Mouse (Mus musculus): ENCODE results near the gene Gm9732. TPM values are rescaled to one million over a fixed set of nuclear protein-coding genes. Genes with fewer than 3 reads are reported as not detected.
"Not testable (repeated sequence)": the region's sequence is repeated elsewhere in the genome, so short reads cannot be mapped to it uniquely, and the experiment has no call there.

Gene Gm9732
- under 1 TPM in 1 of 2 experiments, not detected in 1; 0.50 TPM for polyA plus RNA-seq (2017; shearing (Covaris generic))

DNA sequence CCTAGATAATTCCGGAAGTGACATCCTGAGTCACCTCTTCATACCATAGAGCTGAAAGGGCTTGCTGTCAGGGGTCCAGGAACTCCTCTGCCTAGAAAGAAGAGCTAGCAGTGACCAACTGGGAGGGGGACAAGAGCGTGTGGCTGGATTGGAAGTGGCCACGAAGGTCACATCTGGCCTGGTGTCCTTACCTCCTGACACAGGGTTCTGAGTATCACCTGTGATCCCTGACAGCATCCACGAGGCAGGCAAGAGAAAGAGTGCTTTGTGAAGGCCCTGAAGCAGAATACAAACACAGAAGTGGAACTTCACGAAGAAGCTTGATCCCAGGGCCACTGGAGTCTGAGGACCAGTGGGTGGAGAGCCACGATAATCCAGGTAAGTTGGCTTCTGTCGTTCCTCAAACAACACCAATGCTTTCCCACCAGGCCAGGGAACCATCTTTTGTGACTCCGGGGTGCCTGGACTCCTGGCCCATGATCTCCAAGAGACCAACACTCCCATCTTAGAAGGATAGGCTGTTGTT lies at the start of gene Gm9732:
Gene Gm9732, plus strand, starts transcription at position 51 of the 526 bp plus-strand sequence.
- not testable (repeated sequence) for ATAC-seq

DNA sequence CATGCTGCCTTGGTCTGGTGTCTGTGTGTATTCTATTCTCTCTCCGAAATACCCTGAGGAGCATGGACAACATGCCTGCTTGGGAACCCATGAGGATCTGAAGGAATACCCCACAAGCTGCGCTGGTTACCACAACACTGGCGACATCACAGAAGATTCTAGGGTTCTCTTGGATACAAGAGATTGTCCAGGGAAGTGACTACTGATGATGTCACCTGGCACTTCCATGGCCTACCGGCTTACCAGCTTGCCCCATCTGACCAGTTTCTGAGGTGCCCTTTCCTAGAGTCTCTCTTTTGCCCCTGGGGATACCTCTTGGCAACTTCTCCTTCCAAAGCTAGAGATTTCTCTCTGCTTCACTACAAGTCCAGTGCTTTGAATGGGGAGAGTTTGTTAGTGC lies 39.6 kb upstream of the Gm9732 start, which contains the start of gene Gm8122:
Gene Gm8122, minus strand, starts transcription at position 101 of the 400 bp plus-strand sequence.
- ATAC-seq = not testable (repeated sequence)

DNA sequence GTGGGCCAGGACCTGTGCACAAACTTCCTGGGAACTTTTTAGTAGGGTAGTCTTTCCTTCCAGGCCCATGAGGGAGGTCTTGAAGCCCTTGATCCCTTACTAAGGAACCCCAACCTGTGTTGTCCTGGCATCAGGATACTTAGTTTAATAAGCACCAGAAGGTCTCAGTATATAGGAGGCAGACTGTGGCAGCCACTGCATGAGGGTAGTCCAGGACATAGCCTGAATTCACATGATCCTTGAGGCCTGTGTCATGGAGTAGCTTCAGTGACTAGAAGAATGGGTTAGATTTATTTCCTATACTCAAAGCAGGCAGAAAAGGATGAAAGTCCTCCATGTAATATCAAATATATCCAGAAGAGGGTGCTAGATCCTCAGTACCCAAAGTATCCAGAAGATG lies 37.1 kb upstream of the Gm9732 start:
- ATAC-seq = not testable (repeated sequence)

GRCm38 (mm10) chr14:43249611-43250170 lies 25.1 kb upstream of the Gm9732 start:
- ATAC-seq = not testable (repeated sequence)

DNA sequence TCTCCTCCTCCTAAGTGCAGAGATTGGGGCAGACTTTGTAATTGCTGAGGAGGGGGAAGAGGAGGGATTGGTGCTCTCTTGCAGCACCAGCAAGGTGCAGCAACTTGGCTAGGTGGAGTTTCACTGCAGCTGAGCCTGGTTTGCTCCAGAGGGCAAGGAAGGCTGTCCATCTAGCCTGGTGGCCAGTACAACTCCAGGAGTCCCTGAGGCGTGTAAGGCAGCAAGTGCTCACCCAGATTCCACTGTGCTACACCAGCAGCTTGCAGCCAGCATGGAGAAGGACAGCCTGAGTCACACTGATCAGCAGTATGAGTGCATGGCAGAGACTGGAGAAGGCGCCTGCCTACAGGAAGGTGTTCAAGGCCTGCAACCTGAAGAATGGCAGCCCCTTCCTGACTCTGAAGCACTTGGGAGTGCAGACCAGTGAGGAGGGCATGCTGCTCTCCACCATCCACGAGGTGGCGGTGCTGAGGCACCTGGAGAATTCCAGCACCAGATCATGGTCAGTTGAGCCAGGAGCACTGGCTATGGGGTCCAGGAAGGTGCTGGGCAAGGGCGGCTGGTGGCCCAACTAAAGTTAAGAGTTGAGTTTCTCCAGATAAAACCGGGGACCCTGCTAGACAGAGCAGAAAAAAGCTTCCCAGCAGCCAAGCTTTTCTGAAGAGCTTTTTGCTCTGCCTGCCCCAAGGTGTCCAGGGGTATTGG lies 24.1 kb upstream of the Gm9732 start:
- ATAC-seq = not testable (repeated sequence)

DNA sequence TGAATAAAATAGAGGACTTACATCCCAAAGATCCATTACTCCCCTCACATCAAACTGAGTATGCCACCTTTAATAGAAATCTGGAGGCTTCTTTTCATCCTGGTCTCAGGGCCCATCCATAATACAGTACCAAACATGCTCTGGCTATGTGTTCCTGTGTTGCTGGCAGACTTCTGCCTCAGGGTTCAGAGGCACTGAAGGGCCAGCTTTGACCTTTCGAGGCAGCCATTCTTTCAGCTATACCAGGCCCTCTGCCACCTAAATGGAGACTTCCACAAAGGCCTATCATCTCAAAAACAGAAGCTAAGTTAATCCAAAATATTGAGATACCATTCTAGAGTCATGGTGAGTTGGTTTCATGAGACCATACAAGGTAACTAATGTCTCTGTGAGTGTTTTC lies 18.3 kb upstream of the Gm9732 start:
- not testable (repeated sequence) for ATAC-seq

DNA sequence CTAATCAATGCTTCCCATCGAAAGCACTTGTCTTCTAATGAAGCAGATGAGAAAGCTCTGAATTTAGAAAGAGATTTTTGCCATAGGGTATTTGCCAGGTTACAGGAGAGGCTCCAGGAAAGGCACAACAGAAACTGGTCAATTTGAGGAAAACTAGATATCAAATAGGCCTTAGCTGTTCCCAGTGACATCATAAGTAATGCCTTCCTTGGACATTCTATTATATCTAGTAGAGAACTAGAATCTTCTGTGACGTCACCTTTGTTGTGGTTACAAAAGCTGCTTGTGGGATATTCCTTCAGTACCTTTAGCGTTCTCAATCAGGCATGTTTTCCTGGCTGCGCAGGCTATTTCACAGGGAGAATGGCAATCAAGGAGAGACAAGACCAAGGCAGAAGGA lies 16.5 kb upstream of the Gm9732 start, which contains the start of gene Gm8126:
Gene Gm8126, plus strand, starts transcription at position 301 of the 400 bp plus-strand sequence.
- ATAC-seq = not testable (repeated sequence)

DNA sequence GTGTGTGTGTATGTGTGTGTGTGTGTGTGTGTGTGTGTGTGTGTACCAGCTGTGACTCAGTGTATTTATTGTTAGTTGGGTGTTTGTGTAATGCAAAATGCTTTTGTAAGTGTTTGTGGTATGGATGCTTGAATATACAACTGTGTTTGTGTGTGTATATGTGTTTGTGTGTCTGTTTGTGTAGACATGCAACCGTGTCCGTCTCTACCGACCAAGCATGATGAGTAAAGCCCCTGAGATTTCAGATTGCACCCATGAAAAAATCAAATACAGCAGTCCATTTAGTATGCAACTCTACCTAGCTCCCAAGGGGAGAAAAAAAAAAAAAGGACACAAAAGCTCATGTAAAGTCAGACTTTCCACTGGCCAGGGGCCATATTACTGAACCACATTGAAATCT lies 11.4 kb upstream of the Gm9732 start:
- not testable (repeated sequence) for ATAC-seq

DNA sequence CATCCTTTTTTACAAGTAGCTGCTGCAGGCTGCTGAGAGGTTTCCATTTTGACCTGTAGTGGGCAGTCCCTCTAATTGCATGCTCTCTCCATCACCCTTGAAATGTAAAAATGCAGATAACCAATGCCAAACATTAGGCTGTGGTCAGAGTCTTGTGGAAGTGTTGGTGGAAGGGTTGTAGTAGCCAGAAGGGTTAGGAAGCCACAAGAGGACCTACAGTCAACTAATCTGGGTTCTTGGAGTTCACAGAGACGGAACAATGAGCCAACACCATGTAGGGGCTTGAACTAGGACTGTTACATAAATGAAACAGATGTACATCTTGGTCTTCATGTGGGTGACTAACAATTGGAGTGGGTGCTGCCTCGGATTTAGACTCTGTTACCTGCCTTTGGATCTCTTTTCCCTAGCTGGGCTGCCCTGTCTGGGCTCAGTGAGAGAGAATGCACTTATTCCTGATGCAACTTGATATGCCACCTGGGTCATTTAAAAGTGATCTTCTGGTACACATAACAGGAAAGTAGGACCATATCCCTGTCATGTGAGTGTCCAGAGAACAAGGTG lies 6.2 kb upstream of the Gm9732 start:
- not testable (repeated sequence) for ATAC-seq

GRCm38 (mm10) chr14:43269211-43269610 lies 5.6 kb upstream of the Gm9732 start:
- not testable (repeated sequence) for ATAC-seq

GRCm38 (mm10) chr14:43273161-43273560 lies 1.7 kb upstream of the Gm9732 start:
- not testable (repeated sequence) for ATAC-seq

- ATAC-seq = not testable (repeated sequence)
Measured at GRCm38 (mm10) chr14:43275752-43276151, 916 bp downstream of the Gm9732 start.

DNA sequence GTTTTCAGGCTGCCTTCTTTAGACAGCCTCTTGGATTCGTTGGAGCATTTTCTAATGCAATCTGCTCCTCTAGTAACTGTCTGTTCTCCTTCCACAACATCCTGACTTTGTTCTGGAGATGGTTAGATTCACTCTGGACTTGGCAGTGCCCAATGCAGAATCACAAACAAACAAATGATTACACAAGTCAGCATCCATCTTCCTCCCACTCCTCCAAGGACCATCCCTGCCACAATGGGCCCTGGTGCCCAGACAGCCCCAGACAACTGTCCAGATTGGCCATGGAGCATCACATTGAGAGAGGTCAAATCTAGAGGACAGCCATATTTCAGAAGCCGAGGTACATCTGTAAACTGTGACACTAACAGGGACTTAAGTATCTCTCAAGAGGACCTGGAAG lies 2.6 kb downstream of the Gm9732 start:
- not testable (repeated sequence) for ATAC-seq

DNA sequence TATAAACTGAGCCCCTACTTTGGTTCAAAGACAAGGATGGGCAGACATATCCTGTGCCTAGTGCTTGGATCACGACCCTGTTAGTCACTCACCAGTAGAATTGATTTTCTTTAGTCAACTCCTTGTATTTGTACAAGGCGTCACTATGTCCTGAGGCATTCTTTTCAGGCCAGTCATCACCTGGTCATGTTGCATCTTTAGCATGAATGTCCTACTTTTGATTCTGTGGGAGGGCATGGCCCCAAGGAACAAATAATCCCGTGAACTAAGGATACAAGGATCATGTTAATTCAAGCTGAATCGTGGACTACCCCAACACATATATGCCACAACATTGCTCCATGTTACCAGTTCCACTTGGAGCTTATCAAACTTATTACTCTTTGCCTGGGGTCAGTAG lies 3.3 kb downstream of the Gm9732 start:
- not testable (repeated sequence) for ATAC-seq

- not testable (repeated sequence) for ATAC-seq
Measured at GRCm38 (mm10) chr14:43278681-43279080, 3.8 kb downstream of the Gm9732 start.

DNA sequence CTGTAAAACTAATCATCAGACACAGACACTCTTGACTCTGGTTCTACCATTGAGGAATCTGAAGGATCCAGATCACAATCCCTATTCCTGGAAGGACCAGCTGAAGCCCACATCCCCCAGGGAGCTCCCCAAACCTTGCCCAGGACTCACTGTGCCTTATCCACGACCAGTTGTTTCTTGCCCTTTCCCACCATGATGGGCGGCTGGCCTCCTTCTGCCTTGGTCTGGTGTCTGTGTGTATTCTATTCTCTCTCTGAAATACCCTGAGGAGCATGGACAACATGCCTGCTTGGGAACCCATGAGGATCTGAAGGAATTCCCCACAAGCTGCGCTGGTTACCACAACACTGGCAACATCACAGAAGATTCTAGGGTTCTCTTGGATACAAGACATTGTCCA lies 18.7 kb downstream of the Gm9732 start, which contains the start of gene Gm8127:
Gene Gm8127, minus strand, starts transcription at position 330 of the 400 bp plus-strand sequence.
- ATAC-seq = not testable (repeated sequence)

- not testable (repeated sequence) for ATAC-seq
Measured at GRCm38 (mm10) chr14:43319516-43319915, 44.7 kb downstream of the Gm9732 start.

DNA sequence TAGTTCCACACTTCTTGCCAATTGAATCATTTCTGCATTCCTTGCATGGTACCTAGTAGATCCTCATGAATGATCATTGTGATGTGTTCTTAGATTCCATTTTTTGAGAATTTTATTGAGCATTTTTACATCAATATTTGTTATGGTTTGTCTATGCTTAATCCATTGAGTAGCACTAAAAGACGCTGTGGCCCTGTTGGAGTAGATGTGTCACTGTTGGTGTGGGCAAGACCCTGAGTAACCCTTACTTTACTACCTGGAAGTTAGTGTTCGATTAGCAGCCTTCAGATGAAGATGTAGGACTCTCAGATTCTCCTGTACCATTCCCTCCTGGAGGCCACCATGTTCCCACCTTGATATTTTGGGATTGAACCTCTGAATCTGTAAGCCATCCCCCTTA lies 53.8 kb downstream of the Gm9732 start:
- not testable (repeated sequence) for ATAC-seq

GRCm38 (mm10) chr14:43331362-43331880 lies 56.6 kb downstream of the Gm9732 start:
- ATAC-seq = not testable (repeated sequence)

GRCm38 (mm10) chr14:43337646-43338045 lies 62.8 kb downstream of the Gm9732 start:
- ATAC-seq = not testable (repeated sequence)

- not testable (repeated sequence) for ATAC-seq
Measured at GRCm38 (mm10) chr14:43347711-43348110, 72.9 kb downstream of the Gm9732 start, which contains the start of gene 1700001F09Rik. 1700001F09Rik (minus strand) TSS chr14:43347811.

- ATAC-seq = not testable (repeated sequence)
Measured at GRCm38 (mm10) chr14:43352944-43353343, 78.1 kb downstream of the Gm9732 start.

Data from CD4-positive, CD25-positive, alpha-beta regulatory T cell, adult 4 months (primary cell).